Mouse (Mus musculus) midbrain, embryonic 16.5 days (tissue): Measurements from ENCODE around the gene Scaper. TPM values are rescaled to one million over a fixed set of nuclear protein-coding genes. Genes with fewer than 3 reads are reported as not detected.

Experiments used
- ATAC-seq: fragments of 200-750 bp; cut with Nextera tagmentation; 2 replicates; pipeline ENCODE4 v1.8.0; 2017; ENCODE audit warnings: moderate TSS enrichment
- H3K27ac ChIP-seq: fragments of 300-500 bp; sonication (generic); 2 replicates; pipeline ENCODE4 v1.5.1; 2014; ENCODE audit warnings: mild to moderate bottlenecking, low read length, mixed read lengths
- H3K27me3 ChIP-seq: fragments of 300-500 bp; sonication (generic); 2 replicates; pipeline ENCODE4 v1.6.1; 2014; ENCODE audit warnings: low read depth, low read length, mixed read lengths; ENCODE audit not compliant: control insufficient read depth, insufficient read depth
- H3K36me3 ChIP-seq: fragments of 300-500 bp; sonication (generic); 2 replicates; pipeline ENCODE4 v1.6.1; 2014; ENCODE audit warnings: mild to moderate bottlenecking, low read length, moderate library complexity, mixed read lengths; ENCODE audit not compliant: control insufficient read depth, insufficient read depth
- H3K4me1 ChIP-seq: fragments of 300-500 bp; sonication (generic); 2 replicates; pipeline ENCODE4 v1.6.1; 2014; ENCODE audit warnings: mild to moderate bottlenecking, low read length, mixed read lengths; ENCODE audit not compliant: control insufficient read depth, insufficient read depth
- H3K4me2 ChIP-seq: fragments of 300-500 bp; sonication (generic); 2 replicates; pipeline ENCODE4 v1.6.1; 2014; ENCODE audit warnings: mild to moderate bottlenecking, low read length, mixed read lengths
- H3K4me3 ChIP-seq: fragments of 300-500 bp; sonication (generic); 2 replicates; pipeline ENCODE4 v1.5.1; 2014; ENCODE audit warnings: low read depth, mild to moderate bottlenecking, low read length, moderate library complexity, mixed read lengths
- H3K9ac ChIP-seq: fragments of 300-500 bp; sonication (generic); 2 replicates; pipeline ENCODE4 v1.6.1; 2014; ENCODE audit warnings: low read depth, low read length, mixed read lengths
- H3K9me3 ChIP-seq: fragments of 300-500 bp; sonication (generic); replicated peaks from 2 replicates; pipeline ENCODE4 v1.6.1; 2014; ENCODE audit warnings: mild to moderate bottlenecking, low read length, mixed read lengths; ENCODE audit not compliant: control insufficient read depth, poor library complexity, severe bottlenecking
- WGBS: fragments of 180-500 bp; shearing (Covaris S2); extraction: QIAGEN DNeasy Blood & Tissue Kit; methylation state at CpG from one replicate; pipeline ENCODE4 v1.1.7; 2014; 5-methylcytosine and 5-hydroxymethylcytosine counted together
- polyA plus RNA-seq: library from polyadenylated mRNA; unstranded; fragments of >200 nt; fragmentation: Nextera tagmentation; extraction: Ambion mirVana; gene quantifications from 2 replicates; pipeline ENCODE4 v1.2.1, GENCODE M21; 2015

Scaper gene
- polyA plus RNA-seq, 1 experiment from 2014 or later = 43.4 TPM

DNA sequence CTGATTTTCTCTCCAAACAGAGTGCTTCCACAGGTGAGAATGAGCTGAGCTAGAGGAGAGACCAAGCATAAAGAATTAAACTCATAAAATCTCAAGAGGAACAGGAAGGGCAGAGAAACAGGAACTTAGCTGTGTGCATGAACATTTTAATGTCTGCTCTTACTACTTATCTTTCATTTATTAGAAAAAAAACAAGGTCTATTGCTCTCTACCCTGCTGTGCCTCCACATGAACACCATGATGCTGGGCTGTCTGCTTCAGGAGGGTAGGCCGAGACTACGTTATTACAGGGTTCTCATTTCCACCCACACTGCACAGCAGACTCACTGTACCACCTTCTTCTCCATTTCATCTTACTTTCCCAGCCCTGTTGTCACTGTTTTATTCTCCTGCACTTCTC is 291.5 kb downstream of the Scaper start:
- Histone ChIP-seq H3K9me3 (no peaks in the 10 kb centered on the region; the same call in 1 of the 2 replicates), H3K9ac (no peak overlapping the region), H3K36me3 (no peaks in the 10 kb centered on the region), H3K4me2 (no peak overlapping the region), H3K4me3 (no peak overlapping the region), H3K27ac (no peak overlapping the region), H3K27me3 (no peaks in the 10 kb centered on the region), H3K4me1 (no peaks in the 10 kb centered on the region)
- no peak for ATAC-seq
- WGBS = 86% methylated on average over 2 of the region's 2 CpGs

- H3K4me1 ChIP-seq = no peaks in the 10 kb centered on the region
- no peak for ATAC-seq
- H3K27ac ChIP-seq = no peak overlapping the region
- peaks cover 6% of the 10 kb centered on the region; the same call in 1 of the 2 replicates for H3K9me3 ChIP-seq
- H3K4me2 ChIP-seq = no peak overlapping the region
- peaks cover 2% of the 10 kb centered on the region; the same call in 1 of the 2 replicates for H3K36me3 ChIP-seq
- WGBS = 85% methylated on average over 5 of the region's 5 CpGs
- no peak overlapping the region for H3K9ac ChIP-seq
- H3K4me3 ChIP-seq = no peak overlapping the region
- H3K27me3 ChIP-seq = no peaks in the 10 kb centered on the region
These were observed 310.9 kb downstream of the Scaper start for GRCm38 (mm10) chr9:55626990-55627389.

- Histone ChIP-seq H3K4me1 (no peaks in the 10 kb centered on the region), H3K36me3 (no peaks in the 10 kb centered on the region), H3K27ac (no peak overlapping the region), H3K9me3 (no peaks in the 10 kb centered on the region), H3K9ac (no peak overlapping the region), H3K27me3 (no peaks in the 10 kb centered on the region), H3K4me3 (no peak overlapping the region), H3K4me2 (no peak overlapping the region)
- ATAC-seq = no peak
- 91% methylated on average over 3 of the region's 3 CpGs for WGBS
These were observed 323.2 kb downstream of the Scaper start for GRCm38 (mm10) chr9:55614711-55615110.

GRCm38 (mm10) chr9:55609751-55610150 is 328.2 kb downstream of the Scaper start:
- no peak for ATAC-seq
- Histone ChIP-seq H3K4me2 (no peak overlapping the region), H3K9me3 (no peaks in the 10 kb centered on the region), H3K9ac (no peak overlapping the region), H3K4me3 (no peak overlapping the region), H3K27me3 (no peaks in the 10 kb centered on the region), H3K36me3 (no peaks in the 10 kb centered on the region; the same call in 1 of the 2 replicates), H3K27ac (no peak overlapping the region), H3K4me1 (no peaks in the 10 kb centered on the region)
- 89% methylated on average over 4 of the region's 4 CpGs for WGBS

- Histone ChIP-seq H3K27me3 (no peaks in the 10 kb centered on the region), H3K4me1 (no peaks in the 10 kb centered on the region), H3K4me3 (no peak overlapping the region), H3K4me2 (no peak overlapping the region), H3K9ac (no peak overlapping the region), H3K27ac (no peak overlapping the region), H3K36me3 (no peaks in the 10 kb centered on the region; the same call in 1 of the 2 replicates), H3K9me3 (no peaks in the 10 kb centered on the region)
- ATAC-seq = no peak
- 50% methylated on average over 7 of the region's 7 CpGs for WGBS
These were observed 329.0 kb downstream of the Scaper start for GRCm38 (mm10) chr9:55608701-55609531.

GRCm38 (mm10) chr9:55598594-55598993 is 339.3 kb downstream of the Scaper start:
- Histone ChIP-seq H3K4me2 (no peak overlapping the region), H3K9me3 (no peaks in the 10 kb centered on the region), H3K36me3 (0 out of 2 replicates have a peak, but pooled peaks cover 3% of the 10 kb centered on the region), H3K27ac (no peak overlapping the region), H3K4me1 (no peaks in the 10 kb centered on the region), H3K9ac (no peak overlapping the region), H3K4me3 (no peak overlapping the region), H3K27me3 (no peaks in the 10 kb centered on the region)
- no peak for ATAC-seq

DNA sequence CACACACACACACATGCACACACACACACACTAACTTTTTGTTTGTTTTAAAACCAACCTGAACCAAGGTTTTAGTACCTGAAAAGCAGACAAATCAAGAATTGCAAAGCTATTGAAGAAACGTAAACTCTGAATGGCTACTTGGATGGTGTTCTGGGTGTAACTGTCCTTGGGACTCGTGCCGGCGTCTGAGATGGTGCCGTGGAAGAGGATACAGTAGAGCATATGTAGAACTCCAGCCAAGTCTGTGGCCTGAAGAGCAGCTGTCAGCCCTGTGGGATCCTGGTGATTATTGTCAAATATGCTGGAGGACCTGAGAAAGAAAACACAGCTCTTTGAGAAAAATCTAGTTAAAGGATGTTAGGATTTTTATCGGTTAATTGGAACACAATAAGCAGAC is 351.8 kb downstream of the Scaper start:
- H3K27ac ChIP-seq = no peak overlapping the region
- H3K27me3 ChIP-seq = no peaks in the 10 kb centered on the region
- no peaks in the 10 kb centered on the region for H3K4me1 ChIP-seq
- H3K9ac ChIP-seq = no peak overlapping the region
- WGBS = 95% methylated on average over 6 of the region's 6 CpGs
- no peaks in the 10 kb centered on the region for H3K36me3 ChIP-seq
- no peak overlapping the region for H3K4me3 ChIP-seq
- no peak overlapping the region for H3K4me2 ChIP-seq
- ATAC-seq = no peak
- H3K9me3 ChIP-seq = no peaks in the 10 kb centered on the region

GRCm38 (mm10) chr9:55581414-55581813 is 356.5 kb downstream of the Scaper start:
- H3K9me3 ChIP-seq = no peaks in the 10 kb centered on the region
- no peak for ATAC-seq
- H3K27ac ChIP-seq = no peak overlapping the region
- no peak overlapping the region for H3K4me3 ChIP-seq
- no peaks in the 10 kb centered on the region for H3K4me1 ChIP-seq
- H3K9ac ChIP-seq = no peak overlapping the region
- H3K4me2 ChIP-seq = no peak overlapping the region
- H3K36me3 ChIP-seq = peaks cover 2% of the 10 kb centered on the region; the same call in 1 of the 2 replicates
- 28% methylated on average over 3 of the region's 3 CpGs for WGBS
- no peaks in the 10 kb centered on the region for H3K27me3 ChIP-seq

DNA sequence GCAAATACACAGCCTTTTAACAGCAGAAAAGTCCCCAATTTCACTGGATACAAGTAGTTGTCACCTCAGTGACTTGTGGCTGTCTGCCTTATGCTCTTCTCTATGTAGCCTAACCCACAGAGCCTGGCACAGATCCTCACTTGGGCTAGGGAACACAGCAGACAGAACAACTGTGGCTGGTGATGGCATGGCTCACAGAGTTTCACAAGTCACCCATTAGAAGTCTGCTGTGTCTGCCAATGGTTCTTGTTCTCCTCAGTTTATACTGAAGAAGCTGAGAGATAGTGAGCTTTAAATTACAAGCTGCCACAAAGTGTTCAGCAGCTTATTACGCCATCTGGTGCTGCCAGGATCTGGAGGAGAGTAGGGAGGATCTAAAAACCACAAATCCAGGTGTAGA is 361.3 kb downstream of the Scaper start:
- H3K9ac ChIP-seq = no peak overlapping the region
- ATAC-seq = no peak
- H3K4me2 ChIP-seq = no peak overlapping the region
- H3K27me3 ChIP-seq = no peaks in the 10 kb centered on the region
- no peak overlapping the region for H3K4me3 ChIP-seq
- H3K4me1 ChIP-seq = no peaks in the 10 kb centered on the region
- 86% methylated on average over 1 of the region's 1 CpGs for WGBS
- H3K9me3 ChIP-seq = no peaks in the 10 kb centered on the region
- H3K36me3 ChIP-seq = peaks cover 2% of the 10 kb centered on the region; the same call in 1 of the 2 replicates
- no peak overlapping the region for H3K27ac ChIP-seq
